Mouse (Mus musculus): ENCODE data around the gene Dnah10. TPM values are rescaled to one million over a fixed set of nuclear protein-coding genes. Genes with fewer than 3 reads are reported as not detected.
"Not testable (repeated sequence)": the region's sequence is repeated elsewhere in the genome, so short reads cannot be mapped to it uniquely, and the experiment has no call there.

The Dnah10 gene
- polyA plus RNA-seq, 1 experiment from 2014 or later = not detected

DNA sequence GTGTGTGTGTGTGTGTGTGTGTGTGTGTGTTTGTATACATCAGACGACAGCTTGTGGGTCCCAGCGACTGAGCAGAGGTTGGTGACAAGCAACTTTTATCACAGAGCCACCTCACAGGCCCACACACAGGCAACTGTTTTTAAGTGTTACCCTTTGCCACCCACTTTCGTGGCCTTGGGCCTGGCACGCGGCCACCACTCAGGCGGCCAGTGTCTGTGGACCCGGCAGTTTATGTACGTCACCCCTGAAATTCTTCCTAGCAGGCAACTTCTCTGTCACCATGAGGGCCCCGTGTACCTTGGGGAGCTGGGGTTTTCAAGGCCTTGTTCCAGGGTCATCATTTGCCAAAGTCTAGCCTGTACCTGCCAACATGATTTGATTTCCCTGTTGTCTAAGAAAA, 26.8 kb downstream of the Dnah10 start:
- H3K9ac ChIP-seq = no peak overlapping the region
- ATAC-seq (ENCODE audit: insufficient read depth) = no peak
- no peak overlapping the region for H3K4me2 ChIP-seq
- no peak overlapping the region for H3K4me3 ChIP-seq (replicated peaks)
- no peaks in the 10 kb centered on the region for H3K27me3 ChIP-seq
- no peaks in the 10 kb centered on the region for H3K36me3 ChIP-seq (replicated peaks)
- H3K9me3 ChIP-seq (replicated peaks) = no peaks in the 10 kb centered on the region
- H3K27ac ChIP-seq (replicated peaks) = no peak overlapping the region
- WGBS (ENCODE audit: insufficient replicate concordance) = 78% methylated on average over 9 of the region's 9 CpGs
- no peaks in the 10 kb centered on the region for H3K4me1 ChIP-seq (replicated peaks)

DNA sequence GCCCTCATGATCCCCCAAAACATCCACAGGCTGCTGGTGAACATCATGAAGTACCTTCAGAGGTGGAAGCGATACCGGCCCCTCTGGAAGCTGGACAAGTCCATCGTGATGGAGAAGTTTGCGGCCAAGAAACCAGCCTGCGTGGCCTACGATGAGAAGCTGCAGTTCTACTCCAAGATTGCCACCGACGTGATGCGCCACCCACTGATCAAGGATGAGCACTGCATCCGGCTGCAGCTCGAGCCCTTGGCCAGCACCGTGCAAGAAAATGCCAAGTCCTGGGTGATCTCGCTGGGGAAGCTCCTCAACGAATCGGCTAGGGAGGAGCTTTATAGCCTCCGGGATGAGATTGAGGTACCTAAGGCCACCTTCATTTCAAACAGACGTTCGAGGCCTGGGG, 36.1 kb downstream of the Dnah10 start:
- no peak for ATAC-seq (ENCODE audit: insufficient read depth)
- WGBS (ENCODE audit: insufficient replicate concordance) = 47% methylated on average over 18 of the region's 18 CpGs

DNA sequence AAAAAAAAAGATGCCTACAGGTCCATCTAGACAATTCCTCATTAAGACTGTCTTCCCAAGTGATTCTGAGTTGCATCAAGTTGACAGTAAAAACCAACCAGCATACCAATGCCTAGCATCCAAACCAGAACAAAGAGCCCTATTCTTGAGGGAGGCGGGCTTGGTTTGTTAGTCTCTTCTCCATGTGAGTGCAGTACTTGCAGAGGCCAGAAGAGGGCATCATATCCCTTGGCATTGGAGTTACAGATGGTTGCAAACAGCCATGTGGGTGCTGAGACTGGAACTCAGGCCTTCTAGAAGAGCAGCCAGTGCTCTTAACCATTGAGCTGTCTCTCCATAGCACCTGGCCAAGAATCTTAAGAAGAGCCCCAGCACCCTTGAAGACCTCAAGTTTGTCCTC, 36.9 kb downstream of the Dnah10 start:
- ATAC-seq (ENCODE audit: insufficient read depth) = no peak
- H3K4me2 ChIP-seq = no peak overlapping the region
- H3K27ac ChIP-seq (replicated peaks) = no peak overlapping the region
- H3K36me3 ChIP-seq (replicated peaks) = no peaks in the 10 kb centered on the region
- 77% methylated on average over 1 of the region's 1 CpGs for WGBS (ENCODE audit: insufficient replicate concordance)
- H3K4me1 ChIP-seq (replicated peaks) = no peaks in the 10 kb centered on the region
- H3K4me3 ChIP-seq (replicated peaks) = no peak overlapping the region
- H3K9me3 ChIP-seq (replicated peaks) = no peaks in the 10 kb centered on the region
- no peak overlapping the region for H3K9ac ChIP-seq
- H3K27me3 ChIP-seq = no peaks in the 10 kb centered on the region

More for the DNA sequence above, 36.1 kb downstream of the Dnah10 start:
- no peaks in the 10 kb centered on the region for H3K9me3 ChIP-seq (replicated peaks)
- no peak overlapping the region for H3K9ac ChIP-seq
- no peak overlapping the region for H3K4me3 ChIP-seq (replicated peaks)
- no peaks in the 10 kb centered on the region for H3K36me3 ChIP-seq (replicated peaks)
- no peak overlapping the region for H3K4me2 ChIP-seq
- no peak overlapping the region for H3K27ac ChIP-seq (replicated peaks)
- H3K4me1 ChIP-seq (replicated peaks) = no peaks in the 10 kb centered on the region
- no peaks in the 10 kb centered on the region for H3K27me3 ChIP-seq

DNA sequence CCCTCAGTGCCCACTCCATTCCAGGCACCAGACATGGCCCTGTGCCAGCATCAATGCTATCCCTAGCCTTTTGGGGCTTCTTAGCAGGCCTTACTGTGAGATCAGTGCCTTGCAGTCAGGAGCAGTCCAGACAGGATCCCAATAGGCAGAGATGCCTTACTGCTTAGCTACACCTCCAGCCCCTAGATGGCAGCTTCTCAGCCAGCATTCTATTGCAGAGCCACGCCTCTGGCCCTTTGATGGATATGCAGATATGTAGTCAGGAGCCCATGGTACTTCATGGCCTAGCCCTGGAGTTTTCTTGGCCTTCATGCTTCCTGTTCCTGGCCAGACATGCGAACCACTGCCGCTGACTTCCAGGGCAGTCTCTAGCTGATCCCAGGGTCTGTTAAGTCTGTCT, 49.7 kb downstream of the Dnah10 start:
- Histone ChIP-seq H3K4me1 (replicated peaks) (no peaks in the 10 kb centered on the region), H3K4me3 (replicated peaks) (no peak overlapping the region), H3K9me3 (replicated peaks) (no peaks in the 10 kb centered on the region), H3K9ac (no peak overlapping the region), H3K36me3 (replicated peaks) (no peaks in the 10 kb centered on the region), H3K27ac (replicated peaks) (no peak overlapping the region), H3K27me3 (no peaks in the 10 kb centered on the region), H3K4me2 (no peak overlapping the region)
- ATAC-seq (ENCODE audit: insufficient read depth) = no peak
- 52% methylated on average over 3 of the region's 3 CpGs for WGBS (ENCODE audit: insufficient replicate concordance)

DNA sequence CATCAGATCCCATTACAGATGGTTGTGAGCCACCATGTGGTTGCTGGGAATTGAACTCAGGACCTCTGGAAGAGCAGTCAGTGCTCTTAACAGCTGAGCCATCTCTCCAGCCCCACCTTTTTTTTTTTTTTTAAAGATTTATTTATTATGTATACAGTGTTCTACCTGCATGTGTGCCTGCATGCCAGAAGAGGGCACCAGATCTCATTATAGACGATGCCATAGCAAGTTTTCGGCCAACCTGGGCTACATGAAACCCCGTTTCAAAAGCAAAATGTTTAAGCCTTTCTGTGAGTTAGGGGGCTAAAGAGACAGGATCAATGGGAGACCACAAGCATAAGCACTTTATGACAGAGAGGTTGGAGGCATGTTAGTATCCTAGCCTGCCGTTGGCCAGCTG, 51.4 kb downstream of the Dnah10 start:
- H3K27ac ChIP-seq (replicated peaks); H3K36me3 ChIP-seq (replicated peaks); H3K4me1 ChIP-seq (replicated peaks); H3K9me3 ChIP-seq (replicated peaks); H3K27me3 ChIP-seq; H3K4me2 ChIP-seq; ATAC-seq (ENCODE audit: insufficient read depth); H3K9ac ChIP-seq; H3K4me3 ChIP-seq (replicated peaks): not testable (repeated sequence)
- WGBS (ENCODE audit: insufficient replicate concordance) = 65% methylated on average over 4 of the region's 4 CpGs

DNA sequence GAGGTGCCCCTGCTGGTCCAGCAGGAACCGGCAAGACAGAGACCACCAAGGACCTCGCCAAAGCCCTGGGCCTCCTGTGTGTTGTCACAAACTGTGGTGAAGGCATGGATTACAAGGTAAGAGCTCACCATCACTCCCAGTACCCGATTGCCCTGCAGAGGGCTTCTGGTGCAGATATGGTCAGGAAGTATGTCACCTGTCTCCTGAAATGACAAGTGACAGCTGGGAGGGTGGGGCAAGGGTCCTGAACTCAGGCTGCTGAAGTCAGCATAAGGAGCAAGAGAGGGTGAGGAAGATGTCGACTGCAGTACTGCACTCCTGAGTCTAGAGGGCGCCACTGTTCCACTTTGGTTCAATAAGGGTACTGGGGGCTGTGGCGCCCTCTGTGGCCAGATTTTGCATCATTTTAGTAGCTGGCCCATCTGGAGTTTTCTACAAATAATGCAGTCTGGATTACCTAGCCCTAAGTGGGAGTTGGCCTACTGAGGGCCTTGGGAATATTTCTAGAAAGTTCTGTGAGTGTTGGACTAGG, 52.4 kb downstream of the Dnah10 start:
- Histone ChIP-seq H3K4me2 (no peak overlapping the region), H3K9me3 (replicated peaks) (no peaks in the 10 kb centered on the region), H3K36me3 (replicated peaks) (no peaks in the 10 kb centered on the region), H3K27ac (replicated peaks) (no peak overlapping the region), H3K9ac (no peak overlapping the region), H3K4me3 (replicated peaks) (no peak overlapping the region), H3K4me1 (replicated peaks) (no peaks in the 10 kb centered on the region), H3K27me3 (no peaks in the 10 kb centered on the region)
- ATAC-seq (ENCODE audit: insufficient read depth) = no peak
- WGBS (ENCODE audit: insufficient replicate concordance) = 39% methylated on average over 6 of the region's 6 CpGs

DNA sequence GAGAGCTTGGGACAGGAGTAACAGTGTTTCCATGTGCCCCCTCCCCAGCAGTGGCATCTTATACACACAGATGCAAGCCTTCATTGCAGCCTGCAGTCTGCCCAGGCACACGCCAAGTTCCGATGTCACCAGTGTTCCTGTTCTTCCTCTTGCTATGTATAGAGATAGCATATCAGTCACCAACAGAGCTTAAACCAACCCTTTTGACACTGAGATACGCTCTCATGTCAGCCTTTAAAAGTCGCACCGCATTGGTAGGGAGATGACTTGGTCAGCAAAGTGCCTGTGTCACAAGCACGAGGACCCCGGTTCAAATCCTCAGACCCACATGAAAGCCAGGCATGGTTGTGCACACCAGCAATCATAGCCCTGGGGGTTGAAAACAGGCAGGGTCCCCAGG, 55.0 kb downstream of the Dnah10 start:
- Histone ChIP-seq H3K4me3 (replicated peaks) (no peak overlapping the region), H3K9ac (no peak overlapping the region), H3K36me3 (replicated peaks) (no peaks in the 10 kb centered on the region), H3K27me3 (no peaks in the 10 kb centered on the region), H3K27ac (replicated peaks) (no peak overlapping the region), H3K4me2 (no peak overlapping the region), H3K4me1 (replicated peaks) (no peaks in the 10 kb centered on the region), H3K9me3 (replicated peaks) (no peaks in the 10 kb centered on the region)
- ATAC-seq (ENCODE audit: insufficient read depth) = no peak
- 56% methylated on average over 7 of the region's 7 CpGs for WGBS (ENCODE audit: insufficient replicate concordance)

DNA sequence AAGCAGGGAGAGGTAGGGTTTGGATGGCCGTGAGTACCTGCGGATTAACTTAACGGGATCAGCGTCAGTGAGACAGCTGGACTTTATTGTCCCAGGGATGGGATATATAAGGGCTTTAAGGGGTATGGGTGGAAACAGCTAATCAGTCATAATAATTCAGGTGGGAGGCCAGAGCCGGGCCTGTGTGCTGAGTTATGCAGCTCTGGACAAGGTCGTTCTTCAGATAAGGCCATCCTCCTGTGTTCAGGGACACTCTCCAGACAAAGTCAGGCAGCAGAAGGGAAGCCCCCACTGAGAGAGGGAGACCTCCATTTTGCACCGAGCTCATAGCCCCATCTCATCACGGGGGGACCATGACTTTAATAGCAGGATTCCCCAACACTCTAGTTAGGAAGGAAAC, 56.8 kb downstream of the Dnah10 start:
- Histone ChIP-seq H3K4me1 (replicated peaks) (no peaks in the 10 kb centered on the region), H3K4me2 (no peak overlapping the region), H3K9ac (no peak overlapping the region), H3K36me3 (replicated peaks) (no peaks in the 10 kb centered on the region), H3K27me3 (no peaks in the 10 kb centered on the region), H3K9me3 (replicated peaks) (no peaks in the 10 kb centered on the region; the same call in 1 of the 2 replicates), H3K4me3 (replicated peaks) (no peak overlapping the region), H3K27ac (replicated peaks) (no peak overlapping the region)
- 65% methylated on average over 8 of the region's 8 CpGs for WGBS (ENCODE audit: insufficient replicate concordance)
- ATAC-seq (ENCODE audit: insufficient read depth) = no peak

DNA sequence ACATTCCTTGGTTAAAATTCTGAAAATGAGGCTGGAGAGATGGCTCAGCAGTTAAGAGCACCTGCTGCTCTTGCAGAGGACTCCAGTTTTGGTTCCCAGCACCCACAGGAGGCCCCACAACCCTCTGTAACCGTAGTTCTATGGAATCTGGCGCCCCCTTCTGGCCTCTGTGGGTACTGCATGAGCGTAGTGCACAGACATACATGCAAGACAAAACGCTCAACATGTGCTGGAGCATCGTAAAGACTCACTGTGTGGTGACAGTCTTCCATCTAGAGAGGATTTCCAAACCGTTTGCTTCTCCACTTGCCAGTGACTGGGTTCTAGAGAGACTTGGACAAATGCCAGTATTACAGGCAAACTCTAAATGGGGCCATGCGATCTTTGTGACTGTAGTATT, 60.8 kb downstream of the Dnah10 start:
- Histone ChIP-seq H3K27ac (replicated peaks) (no peak overlapping the region), H3K9ac (no peak overlapping the region), H3K27me3 (no peaks in the 10 kb centered on the region), H3K9me3 (replicated peaks) (no peaks in the 10 kb centered on the region; the same call in 1 of the 2 replicates), H3K36me3 (replicated peaks) (no peaks in the 10 kb centered on the region), H3K4me2 (no peak overlapping the region), H3K4me3 (replicated peaks) (no peak overlapping the region), H3K4me1 (replicated peaks) (no peaks in the 10 kb centered on the region)
- no peak for ATAC-seq (ENCODE audit: insufficient read depth)
- WGBS (ENCODE audit: insufficient replicate concordance) = 65% methylated on average over 7 of the region's 7 CpGs

DNA sequence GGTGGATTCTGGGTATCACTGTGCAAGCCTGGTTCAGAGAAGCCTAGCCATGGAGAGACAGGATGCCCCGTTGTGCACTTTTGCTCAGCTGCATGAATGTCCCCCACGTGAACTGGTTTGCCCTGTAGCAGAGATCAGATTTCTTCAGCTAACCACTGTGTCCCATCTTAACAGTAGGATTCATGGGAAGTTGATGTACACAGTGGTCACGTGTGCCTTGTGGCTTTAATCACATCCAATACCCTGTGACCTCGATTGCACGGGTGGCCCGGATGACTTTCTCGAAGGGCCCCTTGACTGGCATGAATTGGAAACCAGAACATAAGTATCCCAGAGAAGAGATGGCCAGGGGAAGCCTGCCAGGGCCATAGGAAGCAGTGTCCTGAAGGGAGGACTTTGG, 67.2 kb downstream of the Dnah10 start:
- no peaks in the 10 kb centered on the region for H3K27me3 ChIP-seq
- no peak overlapping the region for H3K4me3 ChIP-seq (replicated peaks)
- ATAC-seq (ENCODE audit: insufficient read depth) = no peak
- H3K27ac ChIP-seq (replicated peaks) = no peak overlapping the region
- H3K36me3 ChIP-seq (replicated peaks) = no peaks in the 10 kb centered on the region
- no peak overlapping the region for H3K4me2 ChIP-seq
- H3K9me3 ChIP-seq (replicated peaks) = no peaks in the 10 kb centered on the region
- WGBS (ENCODE audit: insufficient replicate concordance) = 68% methylated on average over 7 of the region's 7 CpGs
- no peaks in the 10 kb centered on the region for H3K4me1 ChIP-seq (replicated peaks)
- no peak overlapping the region for H3K9ac ChIP-seq

DNA sequence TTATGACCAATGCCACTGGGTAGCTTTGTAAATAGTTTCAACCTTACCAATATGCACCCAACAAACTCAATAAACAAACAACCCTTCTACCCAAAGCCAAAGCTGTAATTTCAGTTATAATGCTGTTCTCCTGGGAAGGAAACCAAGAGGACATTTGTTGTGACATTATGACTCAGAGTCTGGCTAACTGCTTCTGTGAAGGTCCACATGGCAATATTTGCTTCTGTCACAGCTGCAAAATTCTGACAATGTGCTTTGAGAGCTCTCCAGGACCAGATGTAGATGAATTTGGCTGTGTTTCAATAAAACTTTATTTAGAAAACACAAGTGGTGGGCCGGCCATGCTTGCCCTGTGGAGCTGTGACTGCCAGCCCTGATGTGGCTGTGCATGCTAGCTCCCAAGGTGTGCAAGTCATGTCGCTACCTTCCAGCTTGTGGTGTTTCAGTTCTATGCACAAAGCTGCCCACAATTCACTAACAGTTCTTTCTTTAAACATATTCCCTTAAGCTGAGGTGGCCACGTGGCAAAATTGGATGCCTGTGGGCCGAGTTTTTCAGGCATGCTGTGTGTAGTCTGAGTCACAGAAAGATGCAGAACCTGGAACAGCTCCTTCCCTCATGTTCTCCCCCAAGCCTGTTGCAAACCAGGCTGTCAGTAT, 85.0 kb downstream of the Dnah10 start:
- Histone ChIP-seq H3K4me2 (no peak overlapping the region), H3K27ac (replicated peaks) (no peak overlapping the region), H3K9me3 (replicated peaks) (no peaks in the 10 kb centered on the region), H3K4me3 (replicated peaks) (no peak overlapping the region), H3K36me3 (replicated peaks) (no peaks in the 10 kb centered on the region), H3K4me1 (replicated peaks) (no peaks in the 10 kb centered on the region), H3K27me3 (no peaks in the 10 kb centered on the region), H3K9ac (no peak overlapping the region)
- ATAC-seq (ENCODE audit: insufficient read depth) = no peak
- 61% methylated on average over 4 of the region's 4 CpGs for WGBS (ENCODE audit: insufficient replicate concordance)

DNA sequence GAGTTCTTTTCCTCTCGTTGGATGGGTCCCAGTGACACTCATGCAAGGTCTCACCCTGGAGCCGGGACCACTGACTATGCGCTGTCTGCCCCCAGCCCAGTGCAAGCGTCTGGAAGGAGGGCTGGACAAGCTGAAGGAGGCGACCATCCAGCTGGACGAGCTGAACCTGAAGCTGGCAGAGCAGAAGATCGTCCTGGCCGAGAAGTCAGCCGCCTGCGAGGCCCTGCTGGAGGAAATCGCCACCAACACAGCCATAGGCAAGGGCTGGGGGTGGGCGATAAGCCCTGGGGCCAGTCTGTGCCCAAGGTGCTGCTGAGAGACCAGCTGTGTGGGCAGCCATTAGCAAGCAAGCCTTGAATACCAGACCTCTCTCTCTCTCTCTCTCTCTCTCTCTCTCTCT, 87.6 kb downstream of the Dnah10 start:
- no peaks in the 10 kb centered on the region for H3K4me1 ChIP-seq (replicated peaks)
- H3K4me2 ChIP-seq = no peak overlapping the region
- 60% methylated on average over 12 of the region's 12 CpGs for WGBS (ENCODE audit: insufficient replicate concordance)
- H3K36me3 ChIP-seq (replicated peaks) = no peaks in the 10 kb centered on the region
- no peak overlapping the region for H3K9ac ChIP-seq
- H3K4me3 ChIP-seq (replicated peaks) = no peak overlapping the region
- no peaks in the 10 kb centered on the region for H3K9me3 ChIP-seq (replicated peaks)
- no peak for ATAC-seq (ENCODE audit: insufficient read depth)
- no peak overlapping the region for H3K27ac ChIP-seq (replicated peaks)
- H3K27me3 ChIP-seq = no peaks in the 10 kb centered on the region
